Mouse (Mus musculus) embryo, embryonic 10.5 days (tissue): ENCODE results near the gene Jam2.

Experiments
- DNase-seq: peaks from one replicate; pipeline ENCODE4 v3.0.0-alpha.2; 2015; ENCODE audit warnings: low spot score

The Jam2 gene

GRCm38 (mm10) chr16:84838576-84838975 lies 64.7 kb downstream of the Jam2 start:
- no peak for DNase-seq

GRCm38 (mm10) chr16:84853492-84853891 lies 79.6 kb downstream of the Jam2 start:
- DNase-seq: no peak

- DNase-seq: no peak
Observed at GRCm38 (mm10) chr16:84864656-84865055, 90.7 kb downstream of the Jam2 start.

GRCm38 (mm10) chr16:84873805-84874204 lies 99.9 kb downstream of the Jam2 start:
- no peak for DNase-seq

- DNase-seq: no peak
Observed at GRCm38 (mm10) chr16:84875012-84875717, 101.2 kb downstream of the Jam2 start.
